Mouse (Mus musculus) neural tube, embryonic 11.5 days (tissue): ENCODE measurements around the gene Golm1. TPM values are rescaled to one million over a fixed set of nuclear protein-coding genes. Genes with fewer than 3 reads are reported as not detected.
"Not testable (repeated sequence)": the region's sequence is repeated elsewhere in the genome, so short reads cannot be mapped to it uniquely, and the experiment has no call there.

Experiments
- ATAC-seq: fragments of 200-750 bp; cut with Nextera tagmentation; 2 replicates; pipeline ENCODE4 v1.8.0; 2017; ENCODE audit warnings: moderate number of reproducible peaks, mild to moderate bottlenecking, moderate TSS enrichment, moderate library complexity; ENCODE audit not compliant: insufficient read depth, low FRiP score, low TSS enrichment
- DNase-seq: peaks from one replicate; pipeline ENCODE4 v3.0.0-alpha.2; 2015; ENCODE audit warnings: low spot score
- H3K27ac ChIP-seq: fragments of 300-500 bp; sonication (generic); 2 replicates; pipeline ENCODE4 v1.5.1; 2014; ENCODE audit warnings: low read depth, mild to moderate bottlenecking, low read length
- H3K27me3 ChIP-seq: fragments of 300-500 bp; sonication (generic); 2 replicates; pipeline ENCODE4 v1.6.1; 2014; ENCODE audit warnings: mild to moderate bottlenecking, low read length, mixed read lengths; ENCODE audit not compliant: control insufficient read depth, insufficient read depth
- H3K36me3 ChIP-seq: fragments of 300-500 bp; sonication (generic); 2 replicates; pipeline ENCODE4 v1.6.1; 2014; ENCODE audit warnings: mild to moderate bottlenecking, low read length, moderate library complexity, mixed read lengths; ENCODE audit not compliant: control insufficient read depth, insufficient read depth
- H3K4me1 ChIP-seq: fragments of 300-500 bp; sonication (generic); 2 replicates; pipeline ENCODE4 v1.6.1; 2014; ENCODE audit warnings: low read length, mixed read lengths; ENCODE audit not compliant: control insufficient read depth, insufficient read depth
- H3K4me2 ChIP-seq: fragments of 300-500 bp; sonication (generic); 2 replicates; pipeline ENCODE4 v1.6.1; 2014; ENCODE audit warnings: low read depth, mild to moderate bottlenecking, moderate library complexity
- H3K4me3 ChIP-seq: fragments of 300-500 bp; sonication (generic); 2 replicates; pipeline ENCODE4 v1.5.1; 2014; ENCODE audit warnings: low read depth, low read length
- H3K9ac ChIP-seq: fragments of 300-500 bp; sonication (generic); 2 replicates; pipeline ENCODE4 v1.6.1; 2014; ENCODE audit warnings: mild to moderate bottlenecking, low read length
- H3K9me3 ChIP-seq: fragments of 300-500 bp; sonication (generic); 2 replicates; pipeline ENCODE4 v1.6.1; 2016; ENCODE audit warnings: low read length; ENCODE audit not compliant: control insufficient read depth
- WGBS: fragments of 180-500 bp; shearing (Covaris S2); extraction: QIAGEN DNeasy Blood & Tissue Kit; methylation state at CpG from one replicate; pipeline ENCODE4 v1.1.7; 2014; 5-methylcytosine and 5-hydroxymethylcytosine counted together
- polyA plus RNA-seq: library from polyadenylated mRNA; unstranded; fragments of >200 nt; fragmentation: Nextera tagmentation; extraction: Ambion mirVana; gene quantifications from 2 replicates; pipeline ENCODE4 v1.2.1, GENCODE M21; 2014

Gene Golm1
- polyA plus RNA-seq, 1 experiment from 2014 or later: 142 TPM

- no peaks in the 10 kb centered on the region for H3K4me1 ChIP-seq
- DNase-seq (no peak), ATAC-seq (no peak)
- no peak overlapping the region for H3K4me3 ChIP-seq
- no peak overlapping the region for H3K4me2 ChIP-seq
- 86% methylated on average over 12 of the region's 12 CpGs for whole genome bisulfite sequencing
- H3K36me3 ChIP-seq: no peaks in the 10 kb centered on the region
- no peaks in the 10 kb centered on the region for H3K9me3 ChIP-seq
- H3K27me3 ChIP-seq: no peaks in the 10 kb centered on the region
- H3K27ac ChIP-seq: no peak overlapping the region
- H3K9ac ChIP-seq: no peak overlapping the region
These were observed 27.9 kb upstream of the Golm1 start for GRCm38 (mm10) chr13:59703514-59703913.

- not testable (repeated sequence) for H3K9me3 ChIP-seq, H3K4me3 ChIP-seq, H3K27ac ChIP-seq, H3K36me3 ChIP-seq, H3K27me3 ChIP-seq, H3K4me1 ChIP-seq, H3K9ac ChIP-seq, ATAC-seq, H3K4me2 ChIP-seq
- 64% methylated on average over 1 of the region's 1 CpGs for WGBS
- peak; percentile 5 for DNase-seq
These were observed 24.5 kb upstream of the Golm1 start for GRCm38 (mm10) chr13:59700137-59700536.

- WGBS: 94% methylated on average over 8 of the region's 8 CpGs
- Histone ChIP-seq H3K4me1 (no peaks in the 10 kb centered on the region), H3K27me3 (no peaks in the 10 kb centered on the region), H3K4me2 (no peak overlapping the region), H3K9me3 (no peaks in the 10 kb centered on the region), H3K27ac (no peak overlapping the region), H3K9ac (no peak overlapping the region), H3K36me3 (no peaks in the 10 kb centered on the region), H3K4me3 (no peak overlapping the region)
- ATAC-seq: no peak
- DNase-seq: no peak
These were observed 23.5 kb upstream of the Golm1 start for GRCm38 (mm10) chr13:59699131-59699530.

- Histone ChIP-seq H3K4me3 (no peak overlapping the region), H3K4me1 (no peaks in the 10 kb centered on the region), H3K27me3 (no peaks in the 10 kb centered on the region), H3K9ac (no peak overlapping the region), H3K9me3 (no peaks in the 10 kb centered on the region), H3K36me3 (no peaks in the 10 kb centered on the region), H3K27ac (no peak overlapping the region), H3K4me2 (no peak overlapping the region)
- 92% methylated on average over 7 of the region's 7 CpGs for WGBS
- ATAC-seq (no peak), DNase-seq (no peak)
These were observed 20.2 kb upstream of the Golm1 start for GRCm38 (mm10) chr13:59695781-59696180.

GRCm38 (mm10) chr13:59694008-59694407 is 18.4 kb upstream of the Golm1 start, which contains the start of gene 4921517D22Rik:
TSS of gene 4921517D22Rik (minus strand) at chr13:59694108.
- DNase-seq: peak; percentile 8
- no peak within 1 kb of the TSS for H3K4me3 ChIP-seq
- H3K4me1 ChIP-seq: no peaks in the 10 kb centered on the region
- H3K4me2 ChIP-seq: no peak within 1 kb of the TSS
- ATAC-seq: no peak
- no peak within 1 kb of the TSS for H3K27ac ChIP-seq
- H3K27me3 ChIP-seq: no peaks in the 10 kb centered on the region
- H3K9ac ChIP-seq: no peak within 1 kb of the TSS
- WGBS: 90% methylated on average over 3 of the region's 3 CpGs
- no peaks in the 10 kb centered on the region for H3K9me3 ChIP-seq
- H3K36me3 ChIP-seq: no peaks in the 10 kb centered on the region

GRCm38 (mm10) chr13:59691478-59691877 is 15.9 kb upstream of the Golm1 start:
- peak; percentile 31 for DNase-seq
- Histone ChIP-seq H3K4me2 (no peak overlapping the region), H3K9me3 (no peaks in the 10 kb centered on the region), H3K27me3 (no peaks in the 10 kb centered on the region), H3K4me3 (no peak overlapping the region), H3K36me3 (no peaks in the 10 kb centered on the region), H3K4me1 (no peaks in the 10 kb centered on the region), H3K9ac (no peak overlapping the region), H3K27ac (no peak overlapping the region)
- WGBS: 41% methylated on average over 10 of the region's 10 CpGs
- no peak for ATAC-seq

- Histone ChIP-seq H3K4me1 (no peaks in the 10 kb centered on the region), H3K4me2 (no peak overlapping the region), H3K36me3 (no peaks in the 10 kb centered on the region), H3K27ac (no peak overlapping the region), H3K9ac (no peak overlapping the region), H3K9me3 (no peaks in the 10 kb centered on the region), H3K4me3 (no peak overlapping the region), H3K27me3 (no peaks in the 10 kb centered on the region)
- ATAC-seq (no peak), DNase-seq (no peak)
- 79% methylated on average over 7 of the region's 7 CpGs for WGBS
These were observed 15.0 kb upstream of the Golm1 start for GRCm38 (mm10) chr13:59690576-59690975.

GRCm38 (mm10) chr13:59689843-59690242 is 14.2 kb upstream of the Golm1 start:
- Histone ChIP-seq H3K9ac (no peak overlapping the region), H3K4me2 (no peak overlapping the region), H3K4me3 (no peak overlapping the region), H3K27ac (no peak overlapping the region), H3K36me3 (no peaks in the 10 kb centered on the region), H3K9me3 (no peaks in the 10 kb centered on the region), H3K27me3 (no peaks in the 10 kb centered on the region), H3K4me1 (no peaks in the 10 kb centered on the region)
- ATAC-seq: no peak
- 94% methylated on average over 3 of the region's 3 CpGs for WGBS
- no peak for DNase-seq

GRCm38 (mm10) chr13:59689313-59689712 is 13.7 kb upstream of the Golm1 start:
- Histone ChIP-seq H3K9me3 (no peaks in the 10 kb centered on the region), H3K4me2 (no peak overlapping the region), H3K9ac (no peak overlapping the region), H3K4me3 (no peak overlapping the region), H3K36me3 (no peaks in the 10 kb centered on the region), H3K27ac (no peak overlapping the region), H3K27me3 (no peaks in the 10 kb centered on the region), H3K4me1 (no peaks in the 10 kb centered on the region)
- no peak for ATAC-seq
- DNase-seq: no peak
- 90% methylated on average over 9 of the region's 9 CpGs for WGBS
